Mouse (Mus musculus) CD4-positive helper T cell, adult 2 months (primary cell): ENCODE measurements around the gene Mitf.

Source experiments
- DNase-seq: peaks from one replicate; pipeline ENCODE4 v3.0.0-alpha.2; 2012; ENCODE audit warnings: low read depth, missing footprints, low spot score

The Mitf gene

GRCm38 (mm10) chr6:97821811-97822210 lies 15.0 kb downstream of the Mitf start:
- no peak for DNase-seq

GRCm38 (mm10) chr6:97826642-97827275 lies 19.9 kb downstream of the Mitf start:
- no peak for DNase-seq

GRCm38 (mm10) chr6:97828021-97828420 lies 21.2 kb downstream of the Mitf start:
- DNase-seq, result no peak

DNA sequence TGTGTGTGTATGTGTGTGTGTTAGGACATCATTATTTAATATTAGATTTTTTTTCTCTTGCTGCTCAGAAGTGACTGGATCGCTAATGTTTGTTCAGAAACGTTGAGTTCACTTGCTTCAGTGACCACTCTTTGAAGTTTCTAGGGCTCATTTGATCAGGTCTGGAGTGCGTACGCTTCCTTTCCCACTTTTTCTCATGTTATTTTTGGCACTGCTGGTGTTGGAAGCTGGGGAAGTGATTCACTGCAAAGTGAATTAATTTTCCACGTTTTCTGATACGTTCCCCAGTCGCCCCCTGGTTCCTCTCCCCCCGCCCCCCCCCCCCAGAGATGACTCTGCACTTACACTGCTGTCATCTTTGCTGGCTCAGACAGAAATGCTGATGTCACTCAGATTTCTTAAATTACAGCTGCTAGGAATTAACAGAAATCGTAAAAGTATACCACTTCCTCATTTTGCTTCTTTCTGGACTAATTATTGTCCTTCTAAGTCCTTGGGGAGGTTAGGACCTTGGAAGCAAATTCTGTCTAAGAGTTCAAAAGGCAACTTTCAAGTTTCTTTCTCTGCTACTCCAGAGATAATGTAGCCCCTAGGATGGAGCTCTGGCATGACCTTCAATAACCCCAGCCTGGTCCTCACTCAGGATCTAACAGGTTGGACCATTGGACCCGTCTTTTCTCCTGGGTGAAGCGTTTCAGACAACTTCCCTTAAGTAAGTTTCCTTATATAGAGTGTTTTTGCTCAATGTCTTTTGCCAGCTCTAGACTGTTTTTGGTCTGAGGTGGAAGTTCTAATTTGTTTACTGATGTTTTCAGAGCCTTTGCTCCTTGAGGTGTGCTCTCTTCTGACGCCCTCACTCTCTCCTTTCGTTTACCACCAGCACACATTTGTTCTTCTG lies 22.2 kb downstream of the Mitf start:
- no peak for DNase-seq

GRCm38 (mm10) chr6:97832501-97832900 lies 25.6 kb downstream of the Mitf start:
- no peak for DNase-seq

DNA sequence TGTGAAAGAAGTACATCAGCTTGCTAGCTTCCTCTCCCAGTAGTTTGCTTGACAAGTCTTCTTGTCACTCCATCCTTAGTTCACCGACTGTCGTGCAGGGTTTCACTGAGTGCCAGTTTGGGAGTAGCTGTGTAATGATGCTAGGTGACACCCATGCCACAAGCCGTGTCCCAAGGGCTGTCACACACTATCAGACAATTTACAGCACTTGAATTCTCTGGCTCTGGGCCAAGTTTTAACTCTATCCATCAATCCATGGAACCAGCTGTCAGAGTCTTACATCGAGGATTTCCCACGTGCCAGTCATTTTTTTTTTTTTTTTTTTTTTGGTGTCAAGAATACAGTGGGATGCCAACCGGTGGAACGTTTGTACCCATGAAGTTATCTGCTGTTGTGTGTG lies 29.3 kb downstream of the Mitf start:
- DNase-seq, result no peak

DNA sequence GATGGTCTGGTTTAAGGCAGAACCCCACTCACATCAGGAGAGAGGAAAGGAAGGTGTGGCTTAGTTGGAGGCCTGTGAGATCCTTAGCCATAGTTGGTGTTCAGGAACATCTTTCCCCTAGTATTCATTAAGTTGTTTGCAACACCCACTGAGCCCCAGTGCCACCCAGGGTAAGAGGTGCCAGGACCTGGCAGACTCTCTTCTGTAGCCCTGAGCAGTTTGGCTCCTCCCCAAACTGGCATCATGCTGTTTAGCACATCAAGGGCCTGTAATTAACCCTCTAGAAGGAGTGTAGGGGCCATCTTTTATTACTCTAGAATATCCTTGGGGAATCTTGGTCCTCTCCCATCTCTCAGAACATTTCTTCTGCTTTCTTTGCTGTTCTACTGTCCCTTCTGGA lies 30.9 kb downstream of the Mitf start:
- no peak for DNase-seq

- no peak for DNase-seq
These were observed 32.7 kb downstream of the Mitf start for GRCm38 (mm10) chr6:97839568-97839967.

- no peak for DNase-seq
These were observed 37.3 kb downstream of the Mitf start for GRCm38 (mm10) chr6:97844112-97844511.

GRCm38 (mm10) chr6:97848191-97848857 lies 41.5 kb downstream of the Mitf start:
- DNase-seq, result no peak

GRCm38 (mm10) chr6:97854236-97854635 lies 47.4 kb downstream of the Mitf start:
- no peak for DNase-seq

- no peak for DNase-seq
These were observed 48.7 kb downstream of the Mitf start for GRCm38 (mm10) chr6:97855420-97856170.

GRCm38 (mm10) chr6:97856502-97856901 lies 49.6 kb downstream of the Mitf start:
- no peak for DNase-seq

DNA sequence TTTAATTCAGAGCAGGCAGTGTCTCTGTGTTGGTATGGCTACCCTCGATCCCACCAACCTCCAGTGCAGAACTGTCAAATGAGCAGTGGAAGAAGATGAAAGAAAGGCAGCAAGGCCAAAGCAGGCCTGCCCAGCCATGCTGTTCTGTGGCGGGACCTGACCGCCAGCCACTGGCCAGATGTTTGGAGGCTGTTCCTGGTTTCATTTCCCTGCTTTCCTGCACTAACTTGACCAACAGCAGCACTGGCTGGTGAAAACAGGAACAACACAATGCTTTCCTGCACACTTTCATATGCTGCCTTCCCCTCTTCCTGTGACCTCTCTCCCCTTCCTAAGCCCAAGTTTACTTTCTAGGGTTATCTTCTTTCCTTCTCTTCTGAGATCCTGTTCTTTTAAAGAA lies 50.8 kb downstream of the Mitf start:
- no peak for DNase-seq

DNA sequence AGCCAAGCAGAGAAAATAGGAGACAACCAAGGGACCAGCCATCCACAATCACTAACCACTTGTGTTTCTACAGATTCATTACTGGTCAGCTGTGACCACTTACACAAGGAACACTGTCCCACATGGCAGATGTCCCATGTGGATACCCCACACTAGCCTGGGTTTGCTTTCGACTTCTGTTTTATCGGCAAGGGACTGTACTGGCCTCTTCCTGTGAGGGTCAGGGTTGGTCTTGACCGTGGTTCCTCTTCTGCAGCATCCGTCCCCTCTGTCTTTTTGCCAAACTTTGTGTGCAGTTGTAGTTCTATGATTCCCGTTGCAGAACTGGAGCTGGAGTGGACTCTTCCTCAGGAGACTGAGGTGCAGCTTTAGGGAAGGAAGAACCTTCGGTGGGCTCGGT lies 59.7 kb downstream of the Mitf start:
- no peak for DNase-seq

- DNase-seq, result no peak
These were observed 61.2 kb downstream of the Mitf start for GRCm38 (mm10) chr6:97868005-97868404.

- DNase-seq, result no peak
These were observed 63.1 kb downstream of the Mitf start for GRCm38 (mm10) chr6:97869953-97870352.

DNA sequence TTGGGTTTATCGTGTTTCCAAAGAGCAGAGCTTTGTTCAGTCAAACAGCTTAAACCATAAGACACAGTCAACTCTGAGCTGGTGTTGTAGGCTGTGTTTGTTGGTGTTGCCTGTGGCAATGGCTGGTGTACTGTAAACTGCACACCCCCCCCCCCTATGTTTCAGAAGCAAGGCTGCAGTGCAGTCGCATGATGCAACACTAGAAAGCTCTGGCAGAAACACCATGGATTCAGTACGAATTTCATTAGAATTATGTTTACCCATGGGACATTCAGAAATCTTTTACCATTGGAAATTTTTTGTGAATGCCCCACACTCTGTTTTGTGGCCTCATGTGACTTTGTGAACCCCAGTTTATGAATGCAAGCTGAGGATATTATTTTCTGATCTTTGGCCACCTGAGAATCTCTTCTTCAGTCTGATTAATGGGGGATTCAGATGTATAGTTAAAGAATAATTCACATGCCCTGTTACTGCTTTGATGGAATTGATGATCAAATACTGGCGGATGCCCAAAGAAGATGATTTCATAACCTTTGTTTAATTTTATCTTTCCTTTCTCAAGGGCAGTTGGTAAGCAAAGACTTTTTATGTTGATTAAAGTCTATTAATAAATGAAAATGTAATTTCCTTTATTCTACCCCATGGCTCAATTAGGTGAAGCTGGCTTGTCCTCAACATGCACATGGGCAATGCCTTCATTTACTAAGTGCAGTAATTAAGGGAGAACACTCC lies 64.6 kb downstream of the Mitf start:
- DNase-seq, result no peak

DNA sequence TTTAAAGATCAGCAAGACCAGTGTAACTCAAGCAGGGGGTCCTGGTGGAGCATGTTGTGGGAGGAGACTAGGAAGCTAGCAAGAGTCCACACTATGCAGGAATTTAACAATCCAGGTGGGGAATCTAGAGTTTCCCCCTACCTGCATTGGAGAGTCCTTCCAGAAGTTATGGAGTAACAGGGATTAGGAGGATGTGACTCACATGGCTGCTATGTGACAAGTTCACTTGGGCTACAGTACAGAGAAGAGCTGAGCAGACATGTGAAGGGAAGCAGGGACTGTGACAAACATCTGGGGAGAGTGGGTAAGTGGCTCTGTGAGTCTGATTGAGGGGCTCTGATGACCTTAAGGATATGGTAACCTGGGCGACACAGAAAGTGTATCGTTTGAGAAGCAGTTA lies 66.2 kb downstream of the Mitf start:
- no peak for DNase-seq

DNA sequence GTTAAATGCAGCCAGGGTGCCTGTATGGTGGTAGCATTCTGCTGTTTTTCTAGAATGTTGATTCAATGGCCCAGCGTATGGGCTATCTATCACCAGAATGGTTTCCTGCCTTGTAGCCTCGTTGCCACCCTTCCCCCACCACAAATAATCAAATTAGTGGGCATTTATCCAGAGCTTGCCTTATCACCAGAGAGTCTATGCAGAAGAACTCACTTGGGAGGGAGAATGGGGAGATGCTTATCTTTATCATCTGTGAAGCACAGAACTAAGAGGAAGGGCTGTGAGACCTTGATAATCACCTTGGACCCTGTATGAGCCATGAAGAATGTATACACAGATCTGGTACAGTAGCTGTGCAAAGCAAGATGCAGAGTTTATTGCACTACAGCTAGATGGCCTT lies 70.1 kb downstream of the Mitf start:
- no peak for DNase-seq

- DNase-seq, result no peak
These were observed 70.6 kb downstream of the Mitf start for GRCm38 (mm10) chr6:97877492-97877891.
